22 mouse cellular contexts compared by ENCODE assay signal in genomic region chr3:89206079-89206478, GRCm38 (mm10). TPM values are rescaled to one million over a fixed set of nuclear protein-coding genes. Genes with fewer than 3 reads are reported as not detected.
"Had no signal": no experiment of that assay in that cellular context is flagged by ENCODE, and none has a peak within 500 bp of the region (broad histone marks: within the 10 kb centered on the region; RNA-seq: fewer than 3 reads in every experiment).

No protein-coding gene starts in this region.

- ATAC-seq: liver, postnatal 0 days; lung, postnatal 0 days; midbrain, embryonic 16.5 days had no signal

- H3K27me3 ChIP-seq: lung, embryonic 15.5 days; megakaryocyte, embryonic 14.5 days; neural tube, embryonic 13.5 days; neural tube, embryonic 15.5 days had no signal

- H3K4me2 ChIP-seq: lung, embryonic 15.5 days; midbrain, embryonic 11.5 days; neural tube, embryonic 13.5 days; neural tube, embryonic 15.5 days had no signal

- DNase-seq: liver, postnatal 0 days; lung, adult 2 months; lung, postnatal 14 days; lung, postnatal 36 days; midbrain, embryonic 14.5 days; retina, postnatal 1 day; right cerebral cortex, adult 18-20 months; right cerebral cortex, postnatal 25 days; right cerebral cortex, postnatal 4 days; spleen, adult 18-20 months; thymus, adult 18-20 months; thymus, postnatal 14 days; thymus, postnatal 36 days had no signal

- H3K9me3 ChIP-seq: lung, embryonic 15.5 days; megakaryocyte, embryonic 14.5 days; neural tube, embryonic 13.5 days; neural tube, embryonic 15.5 days had no signal

- H3K27ac ChIP-seq: lung, embryonic 15.5 days; macrophage; neural tube, embryonic 13.5 days; neural tube, embryonic 15.5 days had no signal

- H3K9ac ChIP-seq: liver, postnatal 0 days; lung, embryonic 15.5 days; neural tube, embryonic 13.5 days; neural tube, embryonic 15.5 days had no signal

- H3K4me3 ChIP-seq: lung, embryonic 15.5 days; megakaryocyte, embryonic 14.5 days; myocyte; neural tube, embryonic 13.5 days; neural tube, embryonic 15.5 days had no signal

RNA-seq across cellular contexts. Expression of gene Muc1, which starts 22.8 kb away (rescaled TPM):
- polyA plus RNA-seq: macrophage had no signal
